Mouse (Mus musculus) neural tube, embryonic 12.5 days (tissue): ENCODE measurements at regions not wholly inside any gene's neighbourhood (a gene's known extent, or its start where the extent isn't known, plus 50 kb on each side); places are given as distances from the start of the nearest gene placed in this dataset.

Experiments
- ATAC-seq: fragments of 200-750 bp; cut with Nextera tagmentation; 2 replicates; pipeline ENCODE4 v1.8.0; 2017; ENCODE audit warnings: low read depth, mild to moderate bottlenecking, moderate TSS enrichment, moderate library complexity; ENCODE audit not compliant: low FRiP score
- H3K27ac ChIP-seq: fragments of 300-500 bp; sonication (generic); 2 replicates; pipeline ENCODE4 v1.5.1; 2016
- H3K27me3 ChIP-seq: fragments of 300-500 bp; sonication (generic); replicated peaks from 2 replicates; pipeline ENCODE4 v1.6.1; 2016; ENCODE audit warnings: mild to moderate bottlenecking
- H3K36me3 ChIP-seq: fragments of 300-500 bp; sonication (generic); 2 replicates; pipeline ENCODE4 v1.6.1; 2016; ENCODE audit warnings: mild to moderate bottlenecking
- H3K4me1 ChIP-seq: fragments of 300-500 bp; sonication (generic); 2 replicates; pipeline ENCODE4 v1.6.1; 2016
- H3K4me2 ChIP-seq: fragments of 300-500 bp; sonication (generic); replicated peaks from 2 replicates; pipeline ENCODE4 v1.6.1; 2016; ENCODE audit warnings: mild to moderate bottlenecking
- H3K4me3 ChIP-seq: fragments of 300-500 bp; sonication (generic); 2 replicates; pipeline ENCODE4 v1.5.1; 2016
- H3K9ac ChIP-seq: fragments of 300-500 bp; sonication (generic); 2 replicates; pipeline ENCODE4 v1.6.1; 2016; ENCODE audit warnings: mild to moderate bottlenecking
- H3K9me3 ChIP-seq: fragments of 300-500 bp; sonication (generic); 2 replicates; pipeline ENCODE4 v1.6.1; 2016; ENCODE audit warnings: mild to moderate bottlenecking
- WGBS: fragments of 180-500 bp; shearing (Covaris S2); methylation state at CpG from one replicate; pipeline ENCODE4 v1.1.7; 2016; 5-methylcytosine and 5-hydroxymethylcytosine counted together

DNA sequence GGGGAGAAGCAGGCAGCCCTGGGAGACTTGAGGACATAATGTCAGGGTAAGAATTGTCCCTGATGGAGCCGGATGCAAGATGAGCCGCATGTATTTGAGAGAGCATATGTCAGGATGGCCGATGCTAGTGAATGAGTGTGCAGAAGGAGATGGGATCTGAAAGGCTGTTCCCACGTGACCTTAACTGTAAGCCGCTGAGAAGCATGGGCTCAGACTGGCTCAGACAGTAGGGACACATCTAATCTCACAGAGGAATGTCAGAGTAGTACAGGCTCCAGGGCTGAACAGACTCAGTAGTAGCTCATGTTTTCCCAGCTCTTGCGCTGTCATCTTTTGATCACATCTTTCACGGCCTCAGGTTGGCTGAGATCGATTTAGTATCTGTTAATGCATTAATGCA is 145.4 kb downstream of the Rsl24d1 start:
- 89% methylated on average over 8 of the region's 8 CpGs for WGBS
- Histone ChIP-seq H3K4me2 (no peak overlapping the region), H3K9ac (no peak overlapping the region), H3K4me3 (no peak overlapping the region), H3K9me3 (no peaks in the 10 kb centered on the region), H3K4me1 (no peaks in the 10 kb centered on the region), H3K36me3 (no peaks in the 10 kb centered on the region), H3K27me3 (no peaks in the 10 kb centered on the region), H3K27ac (no peak overlapping the region)
- ATAC-seq, result no peak

DNA sequence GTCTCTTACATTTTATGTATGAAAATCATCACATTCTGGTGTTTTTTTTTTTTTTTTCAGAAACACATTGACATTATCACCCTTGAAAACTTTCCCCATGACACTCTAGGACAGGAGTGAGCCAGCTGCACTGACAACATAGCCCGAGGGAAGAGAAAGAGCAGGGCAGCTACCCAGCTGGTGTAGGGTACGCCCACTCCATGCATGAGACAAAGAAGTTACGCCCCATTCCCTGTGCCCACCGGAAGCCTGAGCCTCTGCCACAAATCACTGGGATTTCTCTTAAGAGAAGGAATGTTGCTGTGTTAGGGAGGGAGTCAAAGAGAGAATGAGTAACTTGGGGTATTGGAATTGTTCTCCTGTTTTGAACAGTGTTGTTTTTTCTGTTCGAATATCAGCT is 149.5 kb downstream of the Rsl24d1 start:
- Histone ChIP-seq H3K9me3 (no peaks in the 10 kb centered on the region), H3K27me3 (no peaks in the 10 kb centered on the region), H3K4me2 (no peak overlapping the region), H3K4me1 (no peaks in the 10 kb centered on the region), H3K27ac (no peak overlapping the region), H3K9ac (no peak overlapping the region), H3K36me3 (no peaks in the 10 kb centered on the region), H3K4me3 (no peak overlapping the region)
- peak; percentile 94 for ATAC-seq
- 24% methylated on average over 5 of the region's 5 CpGs for WGBS

DNA sequence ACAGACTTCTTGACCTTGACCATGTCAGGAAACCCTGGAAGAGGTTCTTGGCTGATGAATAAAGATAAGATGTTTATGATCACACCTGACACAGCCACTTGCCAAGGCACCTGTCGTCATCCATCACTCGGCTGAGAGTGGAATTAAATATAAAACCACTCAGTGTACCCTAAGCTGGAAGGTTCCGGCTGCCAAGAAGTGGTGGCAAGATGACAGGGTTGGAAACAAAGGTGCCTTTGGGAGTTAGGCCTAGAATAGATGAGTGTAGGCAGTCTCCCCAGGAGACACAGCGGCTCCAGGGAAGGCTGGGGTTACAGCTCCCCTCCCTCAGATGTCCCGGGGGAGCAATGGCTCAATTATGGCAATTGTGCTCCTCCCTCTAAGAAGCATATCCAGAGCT is 157.0 kb downstream of the Rsl24d1 start:
- Histone ChIP-seq H3K27ac (no peak overlapping the region), H3K4me2 (no peak overlapping the region), H3K9me3 (no peaks in the 10 kb centered on the region), H3K36me3 (no peaks in the 10 kb centered on the region), H3K4me1 (no peaks in the 10 kb centered on the region), H3K4me3 (no peak overlapping the region), H3K27me3 (no peaks in the 10 kb centered on the region), H3K9ac (no peak overlapping the region)
- 81% methylated on average over 5 of the region's 5 CpGs for WGBS
- ATAC-seq, result no peak

DNA sequence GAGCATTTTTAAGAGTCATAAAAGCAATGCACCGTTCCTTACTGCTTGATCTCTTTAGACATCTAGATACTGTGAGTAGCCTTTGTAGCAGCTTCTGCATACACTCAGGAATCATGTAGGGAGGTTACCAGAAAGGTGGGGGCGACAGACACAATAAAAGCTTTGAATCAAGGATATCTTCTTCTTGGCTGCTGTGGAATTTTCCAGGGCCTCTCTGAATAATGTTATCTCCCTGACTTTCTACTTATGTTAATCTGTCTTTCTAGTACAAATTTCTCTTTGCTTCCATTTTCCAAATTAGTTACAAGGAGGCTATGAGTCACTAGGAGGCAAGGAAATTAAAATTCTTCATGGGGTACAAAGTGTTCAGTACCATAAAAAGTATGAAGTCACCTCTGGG is 159.4 kb downstream of the Rsl24d1 start:
- 67% methylated on average over 2 of the region's 2 CpGs for WGBS
- no peak overlapping the region for H3K4me2 ChIP-seq
- no peaks in the 10 kb centered on the region for H3K9me3 ChIP-seq
- no peaks in the 10 kb centered on the region for H3K4me1 ChIP-seq
- ATAC-seq, result no peak
- no peaks in the 10 kb centered on the region for H3K27me3 ChIP-seq
- H3K36me3 ChIP-seq, result no peaks in the 10 kb centered on the region
- no peak overlapping the region for H3K4me3 ChIP-seq
- no peak overlapping the region for H3K9ac ChIP-seq
- H3K27ac ChIP-seq, result no peak overlapping the region

- no peaks in the 10 kb centered on the region for H3K27me3 ChIP-seq
- H3K4me1 ChIP-seq, result no peaks in the 10 kb centered on the region
- no peak for ATAC-seq
- no peaks in the 10 kb centered on the region for H3K9me3 ChIP-seq
- H3K27ac ChIP-seq, result no peak overlapping the region
- H3K4me3 ChIP-seq, result no peak overlapping the region
- no peak overlapping the region for H3K4me2 ChIP-seq
- H3K9ac ChIP-seq, result no peak overlapping the region
- WGBS, result 76% methylated on average over 4 of the region's 4 CpGs
- H3K36me3 ChIP-seq, result no peaks in the 10 kb centered on the region
Observed at GRCm38 (mm10) chr9:73273681-73274080, 160.5 kb downstream of the Rsl24d1 start.

- no peak overlapping the region for H3K4me3 ChIP-seq
- WGBS, result 58% methylated on average over 2 of the region's 2 CpGs
- H3K4me1 ChIP-seq, result no peaks in the 10 kb centered on the region
- H3K27ac ChIP-seq, result no peak overlapping the region
- no peak for ATAC-seq
- H3K9ac ChIP-seq, result no peak overlapping the region
- no peak overlapping the region for H3K4me2 ChIP-seq
- H3K9me3 ChIP-seq, result no peaks in the 10 kb centered on the region
- no peaks in the 10 kb centered on the region for H3K27me3 ChIP-seq
- no peaks in the 10 kb centered on the region for H3K36me3 ChIP-seq
Observed at GRCm38 (mm10) chr9:73275671-73276070, 162.4 kb downstream of the Rsl24d1 start.

DNA sequence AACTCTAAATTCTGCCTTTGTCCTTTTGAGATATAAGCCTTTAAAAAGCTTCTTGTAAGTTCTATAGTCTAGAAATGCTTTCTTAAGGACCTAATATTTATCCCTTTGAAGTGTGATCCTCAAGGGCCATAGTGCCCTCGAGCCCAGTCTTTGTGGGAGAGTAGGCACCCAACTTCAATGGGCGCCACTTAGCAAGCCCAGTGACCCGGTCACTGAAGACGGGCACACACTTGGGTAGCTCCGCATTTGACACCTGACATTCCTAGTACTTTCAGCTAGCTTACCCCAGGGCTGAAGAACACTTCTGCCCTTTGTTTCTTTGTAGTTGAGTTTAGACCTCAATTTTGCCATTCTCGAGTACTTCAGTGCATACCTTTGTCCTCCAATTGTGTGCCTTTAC is 182.1 kb downstream of the Rsl24d1 start:
- Histone ChIP-seq H3K4me3 (no peak overlapping the region), H3K4me2 (no peak overlapping the region), H3K4me1 (no peaks in the 10 kb centered on the region), H3K9ac (no peak overlapping the region), H3K9me3 (no peaks in the 10 kb centered on the region), H3K36me3 (no peaks in the 10 kb centered on the region), H3K27ac (no peak overlapping the region), H3K27me3 (no peaks in the 10 kb centered on the region)
- WGBS, result 87% methylated on average over 6 of the region's 6 CpGs
- no peak for ATAC-seq

DNA sequence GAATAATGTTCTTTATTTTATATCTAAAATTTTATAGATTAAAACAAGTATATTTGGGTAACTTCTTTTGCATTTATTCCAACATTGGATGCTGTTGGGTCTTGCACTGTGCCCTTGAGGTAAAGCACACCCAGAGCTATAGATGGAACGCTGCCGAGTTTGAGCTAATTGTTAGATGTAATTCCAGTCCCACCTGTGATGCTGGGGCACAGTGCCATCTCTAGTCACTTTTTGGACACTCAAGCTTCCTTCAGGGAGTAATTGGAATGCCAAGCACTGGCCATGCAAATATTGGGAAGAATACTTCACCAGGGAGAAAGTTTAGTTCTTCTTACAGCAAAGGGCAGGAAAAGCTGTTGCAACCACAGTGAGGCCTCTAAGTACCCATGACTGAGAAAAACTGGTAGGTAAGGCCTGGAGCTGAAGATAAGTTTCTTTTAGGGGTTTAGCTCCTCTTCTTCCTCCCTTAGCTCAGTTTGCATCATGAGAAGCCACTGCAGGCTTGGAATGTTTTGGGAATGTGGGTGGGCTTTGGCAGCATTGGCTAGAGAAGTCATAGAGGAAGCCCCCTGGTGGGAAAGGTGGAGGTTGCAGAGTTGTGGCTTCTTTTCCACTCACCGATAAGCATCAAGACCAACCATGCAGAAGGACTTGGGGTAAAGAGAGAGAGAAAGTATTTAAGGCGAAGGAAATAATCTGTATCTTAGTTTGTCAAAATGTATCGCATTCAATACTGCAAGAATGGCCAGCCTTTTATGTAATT is 189.1 kb downstream of the Rsl24d1 start:
- 91% methylated on average over 5 of the region's 5 CpGs for WGBS
- H3K9ac ChIP-seq, result no peak overlapping the region
- no peak overlapping the region for H3K4me3 ChIP-seq
- H3K27me3 ChIP-seq, result no peaks in the 10 kb centered on the region
- no peak overlapping the region for H3K27ac ChIP-seq
- no peak for ATAC-seq
- H3K9me3 ChIP-seq, result no peaks in the 10 kb centered on the region
- H3K36me3 ChIP-seq, result no peaks in the 10 kb centered on the region
- H3K4me2 ChIP-seq, result no peak overlapping the region
- H3K4me1 ChIP-seq, result no peaks in the 10 kb centered on the region

DNA sequence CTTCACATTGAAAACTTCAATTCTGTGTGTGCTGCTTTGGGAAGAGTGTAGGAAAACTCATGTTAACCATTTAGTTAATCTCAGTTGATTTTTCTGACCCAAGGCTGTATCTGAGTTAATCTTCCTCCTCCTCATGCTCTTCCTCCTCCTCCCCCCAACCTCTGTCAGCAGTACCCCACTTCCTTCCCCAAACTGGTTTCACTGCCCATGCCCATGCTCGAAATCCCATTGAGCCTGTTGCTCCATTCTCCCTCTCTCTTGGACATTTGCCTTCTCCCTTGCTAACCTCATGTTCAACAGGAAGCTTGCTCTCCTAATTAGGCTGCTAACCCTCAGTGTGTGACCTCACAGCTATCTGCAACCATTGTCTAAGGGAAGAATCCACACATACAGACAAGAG is 203.8 kb downstream of the Rsl24d1 start:
- no peaks in the 10 kb centered on the region for H3K4me1 ChIP-seq
- 72% methylated on average over 1 of the region's 1 CpGs for WGBS
- H3K27me3 ChIP-seq, result no peaks in the 10 kb centered on the region
- H3K9me3 ChIP-seq, result no peaks in the 10 kb centered on the region
- no peak overlapping the region for H3K9ac ChIP-seq
- no peak for ATAC-seq
- H3K27ac ChIP-seq, result no peak overlapping the region
- H3K4me2 ChIP-seq, result no peak overlapping the region
- H3K4me3 ChIP-seq, result no peak overlapping the region
- H3K36me3 ChIP-seq, result no peaks in the 10 kb centered on the region

DNA sequence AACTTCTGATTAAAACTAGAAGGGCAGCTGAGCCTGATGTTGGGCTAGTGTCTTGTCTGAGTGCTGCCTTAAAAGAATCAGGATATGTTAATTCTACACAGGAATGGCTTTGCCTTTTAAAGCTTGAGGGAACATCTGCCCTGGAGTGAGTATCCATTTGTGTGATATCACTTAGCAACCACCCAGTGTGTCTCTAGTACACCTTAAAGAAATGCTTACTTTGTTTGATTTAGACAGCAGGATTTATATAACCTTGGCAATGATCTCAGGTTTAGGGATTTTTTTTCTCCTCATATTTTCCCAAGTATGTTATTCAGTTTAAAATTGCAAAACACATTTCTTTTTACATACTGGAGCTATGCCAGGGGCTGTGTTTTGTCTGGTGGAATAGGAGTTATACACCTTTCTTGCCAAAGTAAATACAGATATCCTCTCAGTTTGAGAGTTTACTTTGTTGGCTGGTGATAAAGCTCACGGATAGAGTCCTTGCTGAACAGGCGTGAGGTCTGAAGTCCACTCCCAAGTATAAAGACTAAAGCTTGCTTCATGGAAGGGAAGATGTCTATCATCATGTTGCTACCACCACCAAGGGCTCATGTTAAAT is 206.6 kb downstream of the Rsl24d1 start:
- H3K27ac ChIP-seq, result no peak overlapping the region
- no peak for ATAC-seq
- no peaks in the 10 kb centered on the region for H3K27me3 ChIP-seq
- H3K4me3 ChIP-seq, result no peak overlapping the region
- H3K9me3 ChIP-seq, result no peaks in the 10 kb centered on the region
- H3K36me3 ChIP-seq, result no peaks in the 10 kb centered on the region
- H3K4me2 ChIP-seq, result no peak overlapping the region
- 89% methylated on average over 2 of the region's 2 CpGs for WGBS
- H3K4me1 ChIP-seq, result no peaks in the 10 kb centered on the region
- no peak overlapping the region for H3K9ac ChIP-seq

DNA sequence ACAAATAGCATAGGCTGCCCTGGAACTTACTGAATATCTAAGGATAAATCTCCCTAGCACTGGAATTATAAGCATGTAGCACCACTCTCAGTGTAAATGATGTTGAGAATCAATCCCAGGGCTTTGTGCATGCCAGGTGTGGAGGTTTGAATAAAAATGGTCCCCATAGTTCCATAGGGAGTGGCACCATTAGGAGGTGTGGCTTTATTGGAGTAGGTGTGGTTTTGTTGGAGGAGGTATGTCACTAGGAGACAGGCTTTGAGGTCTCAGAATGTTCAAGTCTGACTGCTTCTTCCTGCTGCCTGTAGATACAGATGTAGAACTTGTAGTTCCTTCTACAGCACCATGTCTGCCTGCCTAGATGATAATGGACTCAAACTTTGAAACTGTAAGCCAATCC is 217.8 kb downstream of the Rsl24d1 start:
- H3K27me3 ChIP-seq, result no peaks in the 10 kb centered on the region
- no peaks in the 10 kb centered on the region for H3K36me3 ChIP-seq
- H3K9ac ChIP-seq, result no peak overlapping the region
- H3K9me3 ChIP-seq, result no peaks in the 10 kb centered on the region
- ATAC-seq, result no peak
- H3K4me2 ChIP-seq, result no peak overlapping the region
- H3K4me1 ChIP-seq, result no peaks in the 10 kb centered on the region
- H3K27ac ChIP-seq, result no peak overlapping the region
- no peak overlapping the region for H3K4me3 ChIP-seq

- 89% methylated on average over 5 of the region's 5 CpGs for WGBS
- H3K36me3 ChIP-seq, result no peaks in the 10 kb centered on the region
- no peak overlapping the region for H3K4me2 ChIP-seq
- H3K9me3 ChIP-seq, result no peaks in the 10 kb centered on the region
- no peak overlapping the region for H3K9ac ChIP-seq
- H3K27me3 ChIP-seq, result no peaks in the 10 kb centered on the region
- H3K4me1 ChIP-seq, result no peaks in the 10 kb centered on the region
- H3K27ac ChIP-seq, result no peak overlapping the region
- no peak overlapping the region for H3K4me3 ChIP-seq
- ATAC-seq, result no peak
Observed at GRCm38 (mm10) chr9:73336039-73336438, 222.8 kb downstream of the Rsl24d1 start.

- ATAC-seq, result no peak
- Histone ChIP-seq H3K4me2 (no peak overlapping the region), H3K4me3 (no peak overlapping the region), H3K4me1 (no peaks in the 10 kb centered on the region), H3K27me3 (no peaks in the 10 kb centered on the region), H3K9me3 (peaks cover 9% of the 10 kb centered on the region), H3K27ac (no peak overlapping the region), H3K36me3 (no peaks in the 10 kb centered on the region), H3K9ac (no peak overlapping the region)
- 87% methylated on average over 2 of the region's 2 CpGs for WGBS
Observed at GRCm38 (mm10) chr9:73337045-73337740, 224.0 kb downstream of the Rsl24d1 start.
